Mouse (Mus musculus) erythroblast, embryonic 14.5 days (primary cell): ENCODE measurements around the gene Psmb7.

Experiments
- GATA1 ChIP-seq: IDR thresholded peaks from 2 replicates; pipeline ENCODE4 v1.6.1; 2012; ENCODE audit warnings: low read length, inconsistent platforms, mixed read lengths
- TAL1 ChIP-seq: IDR thresholded peaks from 3 replicates; pipeline ENCODE4 v1.6.1; 2012; ENCODE audit warnings: low read length, inconsistent platforms, mixed read lengths

GRCm38 (mm10) chr2:38623821-38624590 lies 19.9 kb downstream of the Psmb7 start:
- TF ChIP-seq TAL1: no peak
- TF ChIP-seq GATA1: no peak
